Mouse (Mus musculus) central nervous system, embryonic 14 days (tissue): Measurements from ENCODE around the gene Hist2h2aa2. TPM values are rescaled to one million over a fixed set of nuclear protein-coding genes. Genes with fewer than 3 reads are reported as not detected.

Source experiments
- polyA plus RNA-seq: library from polyadenylated mRNA; depleted of rRNA; stranded (reverse); fragments of >200 nt; gene quantifications from 2 replicates; pipeline ENCODE4 v1.2.3, GENCODE M21; 2012; rRNA removed

Hist2h2aa2 gene
- 5.6 and 10.1 TPM in 2 replicates for polyA plus RNA-seq

GRCm38 (mm10) chr3:96239949-96240798 is at the start of gene Hist2h2aa2:
TSS of gene Hist2h2aa2 (minus strand) at chr3:96240276.

GRCm38 (mm10) chr3:96269511-96270474 is 29.7 kb upstream of the Hist2h2aa2 start, which contains the start of gene Hist2h2bb:
TSS of gene Hist2h2bb (plus strand) at chr3:96269752.

GRCm38 (mm10) chr3:96268051-96268775 is 28.1 kb upstream of the Hist2h2aa2 start, which contains the start of gene Hist2h3b:
TSS of gene Hist2h3b (plus strand) at chr3:96268654.

GRCm38 (mm10) chr3:96262979-96263550 is 23.0 kb upstream of the Hist2h2aa2 start, which contains the start of gene Hist2h4:
TSS of gene Hist2h4 (minus strand) at chr3:96263311.

GRCm38 (mm10) chr3:96246427-96246856 is 6.4 kb upstream of the Hist2h2aa2 start, which contains the start of gene Hist2h3c1:
TSS of gene Hist2h3c1 (plus strand) at chr3:96246685.

GRCm38 (mm10) chr3:96245003-96245886 is 5.2 kb upstream of the Hist2h2aa2 start, which contains the start of gene Hist2h2aa1:
TSS of gene Hist2h2aa1 (plus strand) at chr3:96245497.

GRCm38 (mm10) chr3:96238954-96239793 is 902 bp downstream of the Hist2h2aa2 start, which contains the start of gene Hist2h3c2:
TSS of gene Hist2h3c2 (minus strand) at chr3:96239127.

GRCm38 (mm10) chr3:96220765-96221639 is 19.1 kb downstream of the Hist2h2aa2 start, which contains the start of the genes Hist2h2ac and Hist2h2be:
TSS of gene Hist2h2ac (minus strand) at chr3:96220880.
TSS of gene Hist2h2be (plus strand) at chr3:96221119.

GRCm38 (mm10) chr3:96219661-96220130 is 20.4 kb downstream of the Hist2h2aa2 start, which contains the start of the genes Bola1 and Hist2h2ab:
TSS of gene Bola1 (minus strand) at chr3:96219709.
TSS of gene Hist2h2ab (plus strand) at chr3:96219865.

Other genes starting within 250 kb of the Hist2h2aa2 start
- gene Plekho1, start 244.3 kb downstream of the Hist2h2aa2 start, polyA plus RNA-seq, result 186 and 227 TPM in 2 replicates
- gene Vps45, start 181.8 kb downstream of the Hist2h2aa2 start, polyA plus RNA-seq, result 33.9 and 36.1 TPM in 2 replicates
- 8.3 and 10.5 TPM in 2 replicates for gene Otud7b, start 135.7 kb downstream of the Hist2h2aa2 start, polyA plus RNA-seq
- gene Mtmr11, start 78.3 kb downstream of the Hist2h2aa2 start, polyA plus RNA-seq, result 12.5 and 18.8 TPM in 2 replicates
- 101 and 105 TPM in 2 replicates for gene Sf3b4, start 67.9 kb downstream of the Hist2h2aa2 start, polyA plus RNA-seq
- gene Sv2a, start 59.1 kb downstream of the Hist2h2aa2 start, polyA plus RNA-seq, result 89.5 and 92.3 TPM in 2 replicates
- 51.9 and 68.2 TPM in 2 replicates for gene Bola1, start 20.6 kb downstream of the Hist2h2aa2 start, polyA plus RNA-seq
- gene Hist2h2ab, start 20.4 kb downstream of the Hist2h2aa2 start, polyA plus RNA-seq, result 1.9 and 3.9 TPM in 2 replicates
- 6.5 and 9.3 TPM in 2 replicates for gene Hist2h2ac, start 19.4 kb downstream of the Hist2h2aa2 start, polyA plus RNA-seq
- 12.5 and 17.2 TPM in 2 replicates for gene Hist2h2be, start 19.2 kb downstream of the Hist2h2aa2 start, polyA plus RNA-seq
- gene Hist2h3c2, start 1.1 kb downstream of the Hist2h2aa2 start, polyA plus RNA-seq, result 37.5 and 61.5 TPM in 2 replicates
- 67.5 and 77.3 TPM in 2 replicates for gene Hist2h2aa1, start 5.2 kb upstream of the Hist2h2aa2 start, polyA plus RNA-seq
- not detected in 2 replicates for gene Hist2h3c1, start 6.4 kb upstream of the Hist2h2aa2 start, polyA plus RNA-seq
- 6.8 and 9.5 TPM in 2 replicates for gene Hist2h4, start 23.0 kb upstream of the Hist2h2aa2 start, polyA plus RNA-seq
- 53.0 and 82.8 TPM in 2 replicates for gene Hist2h3b, start 28.4 kb upstream of the Hist2h2aa2 start, polyA plus RNA-seq
- gene Hist2h2bb, start 29.5 kb upstream of the Hist2h2aa2 start, polyA plus RNA-seq, result 10.0 and 13.6 TPM in 2 replicates
- 3.4 and 4.1 TPM in 2 replicates for gene Fcgr1, start 53.7 kb upstream of the Hist2h2aa2 start, polyA plus RNA-seq
- gene BC107364, start 212.0 kb upstream of the Hist2h2aa2 start, polyA plus RNA-seq, result not detected in 2 replicates